Comparison of ENCODE assay signal across 29 mouse cellular contexts in genomic region chr8:72348114-72348513, GRCm38 (mm10). TPM values are rescaled to one million over a fixed set of nuclear protein-coding genes. Genes with fewer than 3 reads are reported as not detected.
DNase-seq lines count a peak whose midpoint lies in the region; ATAC-seq and TF ChIP-seq lines count a peak whose summit lies in the region.
"Had no signal": no experiment of that assay in that cellular context is flagged by ENCODE, and none has a peak within 500 bp of the region (broad histone marks: within the 10 kb centered on the region; RNA-seq: fewer than 3 reads in every experiment).

No protein-coding gene starts in this region.

- H3K9ac ChIP-seq in liver, postnatal 0 days (replicated peaks) = no peak overlapping the region
- no peak overlapping the region for H3K9ac ChIP-seq in liver, embryonic 12.5 days
- H3K9ac ChIP-seq: forebrain, postnatal 0 days; limb, embryonic 15.5 days; liver, embryonic 14.5 days; lung, embryonic 15.5 days; midbrain, embryonic 12.5 days; neural tube, embryonic 12.5 days had no signal

- H3K27ac ChIP-seq in liver, postnatal 0 days (ENCODE audit: low read depth) = peak overlapping the region; percentile 55
- no peak overlapping the region for H3K27ac ChIP-seq in liver, embryonic 12.5 days
- H3K27ac ChIP-seq: kidney, postnatal 0 days; limb, embryonic 10.5 days; limb, embryonic 15.5 days; liver, embryonic 14.5 days; lung, embryonic 15.5 days; midbrain, embryonic 12.5 days; neural tube, embryonic 12.5 days had no signal

- TF ChIP-seq CTCF in liver, postnatal 0 days (IDR thresholded peaks at IDR 0.05; ENCODE audit: low read depth) = no peak

- 82% methylated on average over 2 of the region's 2 CpGs for WGBS in liver, postnatal 0 days (ENCODE audit: insufficient replicate concordance)
- WGBS in liver, embryonic 12.5 days (ENCODE audit: insufficient replicate concordance) = 73% methylated on average over 2 of the region's 2 CpGs

- H3K4me1 ChIP-seq in liver, postnatal 0 days (ENCODE audit: insufficient read depth) = peaks cover 29% of the 10 kb centered on the region
- H3K4me1 ChIP-seq in liver, embryonic 12.5 days = peaks cover 30% of the 10 kb centered on the region
- H3K4me1 ChIP-seq: limb, embryonic 10.5 days; limb, embryonic 15.5 days; midbrain, embryonic 12.5 days; neural tube, embryonic 12.5 days had no signal

- no peak overlapping the region for H3K4me2 ChIP-seq in liver, postnatal 0 days (ENCODE audit: low read depth, low read length)
- H3K4me2 ChIP-seq in liver, embryonic 12.5 days = no peak overlapping the region
- H3K4me2 ChIP-seq: limb, embryonic 15.5 days; lung, embryonic 15.5 days; midbrain, embryonic 12.5 days; neural tube, embryonic 12.5 days had no signal

- H3K36me3 ChIP-seq in liver, postnatal 0 days (replicated peaks; ENCODE audit: insufficient read depth, low read length) = peaks cover 12% of the 10 kb centered on the region
- H3K36me3 ChIP-seq in liver, embryonic 12.5 days = peaks cover 23% of the 10 kb centered on the region

- no peak overlapping the region for H3K4me3 ChIP-seq in liver, postnatal 0 days (ENCODE audit: low read depth, low read length)
- no peak overlapping the region for H3K4me3 ChIP-seq in liver, embryonic 12.5 days
- H3K4me3 ChIP-seq: erythroblast, embryonic 14.5 days; limb, embryonic 10.5 days; limb, embryonic 15.5 days; lung, embryonic 15.5 days; megakaryocyte, embryonic 14.5 days; midbrain, embryonic 12.5 days; myocyte; neural tube, embryonic 12.5 days had no signal

- no peak for TF ChIP-seq EP300 in liver, postnatal 0 days (IDR thresholded peaks at IDR 0.05; ENCODE audit: low read depth)

- no peak for ATAC-seq in liver, postnatal 0 days
- no peak for ATAC-seq in liver, embryonic 12.5 days
- ATAC-seq in common myeloid progenitor, adult 5-6 weeks (replicated peaks; ENCODE audit: low read depth, poor library complexity, severe bottlenecking) = peak; percentile 31
- 0 out of 2 replicates have a peak, but pooled peaks have one; percentile 15 for ATAC-seq in neutrophil, adult 5-6 weeks (ENCODE audit: extremely low read depth, insufficient number of reproducible peaks, low FRiP score, poor library complexity, severe bottlenecking)
- ATAC-seq: forebrain, postnatal 0 days; hindbrain, embryonic 16.5 days; intestine, embryonic 16.5 days had no signal

- H3K9me3 ChIP-seq in liver, postnatal 0 days (ENCODE audit: low read length) = no peaks in the 10 kb centered on the region
- H3K9me3 ChIP-seq in liver, embryonic 12.5 days (replicated peaks) = no peaks in the 10 kb centered on the region
- H3K9me3 ChIP-seq: limb, embryonic 10.5 days; limb, embryonic 15.5 days; lung, embryonic 15.5 days; megakaryocyte, embryonic 14.5 days; midbrain, embryonic 12.5 days; neural tube, embryonic 12.5 days had no signal

- no peak for DNase-seq in liver, postnatal 0 days
- DNase-seq in A20 (ENCODE audit: low read depth, low spot score) = peak; percentile 40
- DNase-seq in heart, postnatal 4 days = no peak
- DNase-seq in c-Kit-positive CD71-positive TER-119-positive erythroid progenitor cells, embryonic 14.5 days (ENCODE audit: low spot score) = no peak
- DNase-seq in gastrocnemius, adult 8-10 months (ENCODE audit: low spot score in 2 of 2) = no peak
- DNase-seq: cerebellum, adult 11 months; cerebellum, adult 9-10 months; cerebellum, postnatal 36 days; forebrain, postnatal 0 days; gastrocnemius, postnatal 10 days; heart, postnatal 14 days; kidney, adult 8-10 months; kidney, postnatal 4 days; thymus, postnatal 25 days had no signal

- no peaks in the 10 kb centered on the region for H3K27me3 ChIP-seq in liver, postnatal 0 days (ENCODE audit: insufficient read depth, low read length)
- 0 out of 2 replicates have a peak, but pooled peaks cover 4% of the 10 kb centered on the region for H3K27me3 ChIP-seq in liver, embryonic 12.5 days (replicated peaks)
- H3K27me3 ChIP-seq: limb, embryonic 15.5 days; lung, embryonic 15.5 days; midbrain, embryonic 12.5 days; neural tube, embryonic 12.5 days had no signal

RNA-seq across cellular contexts. Expression of gene Klf2, which starts 29.3 kb away (rescaled TPM):
- polyA plus RNA-seq in liver, postnatal 0 days (2015; fragmentation: Nextera tagmentation; extraction: Ambion mirVana) = 5.6 and 7.4 TPM in 2 replicates
- 5.7 and 6.0 TPM in 2 replicates for polyA plus RNA-seq in liver, embryonic 12.5 days (2016; fragmentation: Nextera tagmentation; extraction: Ambion mirVana)
- total RNA-seq in common myeloid progenitor, adult 5-6 weeks (2017) = 7.2 and 7.6 TPM in 2 replicates
- total RNA-seq in neutrophil, adult 5-6 weeks (2017) = 428 and 461 TPM in 2 replicates
- 10 to 100 TPM; 65.3 to 68.2 TPM for total RNA-seq in heart, postnatal 4 days (2021)
- 10 to 100 TPM in 3 of 4 experiments, 1 to 10 TPM in 1; 6.8 to 14.3 (median 11.5) TPM for total RNA-seq in gastrocnemius, adult 8-10 months (2022)

RNA-seq across cellular contexts. Expression of gene Gm10282, which starts 43.1 kb away (rescaled TPM):
- 6.3 and 6.4 TPM in 2 replicates for polyA plus RNA-seq in liver, postnatal 0 days (2015; fragmentation: Nextera tagmentation; extraction: Ambion mirVana)
- 10.1 and 10.3 TPM in 2 replicates for polyA plus RNA-seq in liver, embryonic 12.5 days (2016; fragmentation: Nextera tagmentation; extraction: Ambion mirVana)
- total RNA-seq in common myeloid progenitor, adult 5-6 weeks (2017) = 51.2 and 57.6 TPM in 2 replicates
- total RNA-seq in neutrophil, adult 5-6 weeks (2017) = 5.0 and 9.7 TPM in 2 replicates
- total RNA-seq in heart, postnatal 4 days (2021) = 10 to 100 TPM; 34.9 to 36.3 TPM
- total RNA-seq in gastrocnemius, adult 8-10 months (2022) = 1 to 10 TPM; 1.7 to 3.2 (median 2.8) TPM

Comparison
In these comparisons a context has a peak if more than half of its experiments do, and no peak if none do; other contexts are left out.
1. ATAC-seq: peak in common myeloid progenitor, adult 5-6 weeks (single experiment) and neutrophil, adult 5-6 weeks (single experiment); none in liver, postnatal 0 days (single experiment) and liver, embryonic 12.5 days (single experiment).